Mouse (Mus musculus) E14TG2a.4 (cell line): ENCODE measurements at regions not wholly inside any gene's neighbourhood (a gene's known extent, or its start where the extent isn't known, plus 50 kb on each side); places are given as distances from the start of the nearest gene placed in this dataset.
A peak's percentile ranks its signal among the peaks of the same experiment; 100 is the strongest.

Experiments used
- H3K27me3 ChIP-seq: 2 replicates; pipeline ENCODE4 v1.6.1; 2014; ENCODE audit warnings: low read length, control low read depth; ENCODE audit not compliant: insufficient read depth
- H3K36me3 ChIP-seq: 2 replicates; pipeline ENCODE4 v1.6.1; 2014; ENCODE audit warnings: low read length, control low read depth; ENCODE audit not compliant: insufficient read depth
- H3K4me1 ChIP-seq: replicated peaks from 2 replicates; pipeline ENCODE4 v1.6.1; 2014; ENCODE audit warnings: low read depth, low read length, control low read depth
- H3K4me3 ChIP-seq: replicated peaks from 2 replicates; pipeline ENCODE4 v1.5.1; 2014; ENCODE audit warnings: mild to moderate bottlenecking, low read length
- H3K9me3 ChIP-seq: 2 replicates; pipeline ENCODE4 v1.6.1; 2014; ENCODE audit warnings: low read length, control low read depth
- CTCF ChIP-seq: conservative IDR thresholded peaks from 2 replicates; pipeline ENCODE4 v1.5.1; 2014; ENCODE audit warnings: low read length
- NANOG ChIP-seq: IDR thresholded peaks from 2 replicates; pipeline ENCODE4 v1.6.1; 2014; ENCODE audit warnings: borderline replicate concordance, low read length, mixed read lengths
- POU5F1 ChIP-seq: IDR thresholded peaks from 2 replicates; pipeline ENCODE4 v1.6.1; 2014; ENCODE audit warnings: low read length, borderline replicate concordance

- Histone ChIP-seq H3K27me3 (no peaks in the 10 kb centered on the region), H3K9me3 (peaks cover 98% of the 10 kb centered on the region), H3K36me3 (peaks cover 4% of the 10 kb centered on the region; the same call in 1 of the 2 replicates), H3K4me1 (no peaks in the 10 kb centered on the region), H3K4me3 (peak overlapping the region; percentile 35; the same call in 1 of the 2 replicates)
- TF ChIP-seq CTCF (no peak), NANOG (no peak), POU5F1 (no peak)
Measured at GRCm38 (mm10) chr11:20418141-20418540, 85.6 kb upstream of the Slc1a4 start.

GRCm38 (mm10) chr11:20420876-20421275 is 88.4 kb upstream of the Slc1a4 start:
- Histone ChIP-seq H3K9me3 (peaks cover 96% of the 10 kb centered on the region), H3K27me3 (no peaks in the 10 kb centered on the region), H3K4me1 (no peaks in the 10 kb centered on the region), H3K4me3 (no peak overlapping the region), H3K36me3 (peaks cover 4% of the 10 kb centered on the region; the same call in 1 of the 2 replicates)
- TF ChIP-seq POU5F1 (no peak), NANOG (no peak), CTCF (no peak)

GRCm38 (mm10) chr11:20436057-20436456 is 103.5 kb upstream of the Slc1a4 start:
- peaks cover 10% of the 10 kb centered on the region for H3K9me3 ChIP-seq
- no peaks in the 10 kb centered on the region for H3K36me3 ChIP-seq
- no peak overlapping the region for H3K4me3 ChIP-seq
- no peaks in the 10 kb centered on the region for H3K4me1 ChIP-seq
- TF ChIP-seq POU5F1 (no peak), CTCF (no peak), NANOG (no peak)
- H3K27me3 ChIP-seq: peaks cover 8% of the 10 kb centered on the region

DNA sequence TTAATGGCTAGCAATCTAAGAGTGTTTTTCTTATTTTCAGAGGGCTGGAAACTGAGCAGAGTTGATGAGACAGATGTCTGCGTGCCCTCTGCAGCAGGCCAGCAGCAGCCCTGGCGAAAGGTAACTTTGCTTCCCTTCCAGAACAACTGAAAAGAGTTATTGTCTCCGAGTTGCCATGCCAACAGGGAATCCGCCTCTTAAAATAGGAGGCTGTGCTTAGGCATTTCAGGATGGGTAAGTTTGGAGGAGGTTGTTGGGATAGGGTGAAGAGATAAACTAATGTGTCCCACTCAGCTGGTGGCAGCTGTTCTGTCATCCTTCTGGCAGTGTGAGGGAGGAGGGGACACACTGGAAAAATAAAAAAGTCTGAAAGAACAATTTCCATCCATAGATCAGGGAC is 100.6 kb upstream of the Sertad2 start:
- Histone ChIP-seq H3K36me3 (no peaks in the 10 kb centered on the region), H3K9me3 (peaks cover 3% of the 10 kb centered on the region), H3K27me3 (peaks cover 3% of the 10 kb centered on the region; the same call in 1 of the 2 replicates), H3K4me3 (no peak overlapping the region), H3K4me1 (peaks cover 25% of the 10 kb centered on the region)
- TF ChIP-seq NANOG (no peak), CTCF (no peak), POU5F1 (no peak)

DNA sequence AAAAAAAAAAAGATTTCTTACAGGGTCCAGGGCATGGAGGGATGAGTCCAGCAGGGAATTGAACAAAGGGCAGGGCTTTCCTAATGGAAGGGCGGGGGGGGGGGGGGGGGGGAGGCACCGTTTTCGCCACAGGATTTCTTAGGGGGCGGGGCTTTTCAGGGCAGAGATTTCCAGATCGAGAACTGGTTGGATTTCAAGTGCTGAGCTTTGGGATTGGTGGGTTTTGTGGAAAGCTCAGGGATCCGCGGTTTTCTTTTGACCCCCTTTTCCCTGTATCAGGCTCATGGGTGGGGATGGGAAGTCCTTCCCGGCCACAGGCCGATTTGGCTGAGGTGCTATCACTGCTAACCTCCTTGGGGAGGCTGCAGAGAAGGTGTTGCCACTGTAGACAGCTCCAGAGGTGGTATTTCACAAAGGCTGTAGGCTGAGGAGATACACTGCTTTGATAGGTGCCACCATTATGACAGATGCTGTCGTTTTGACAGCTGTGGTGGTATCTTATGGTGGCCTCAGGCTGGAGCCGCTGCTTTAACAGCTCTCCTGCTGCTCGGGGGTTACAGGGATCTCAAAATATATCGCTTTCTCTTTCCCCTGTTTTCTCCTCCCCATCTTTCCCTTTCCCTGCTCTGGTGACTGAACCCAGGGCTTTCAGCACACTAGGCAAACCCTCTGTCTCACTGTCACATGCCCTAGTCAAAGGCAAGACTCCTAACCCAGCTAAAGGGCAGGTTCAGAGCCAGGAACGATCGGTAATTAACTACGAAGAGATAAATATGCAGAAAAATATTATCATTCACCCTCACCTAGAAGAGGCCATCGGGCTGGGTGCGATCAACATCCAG is 97.8 kb upstream of the Sertad2 start:
- peaks cover 36% of the 10 kb centered on the region for H3K4me1 ChIP-seq
- 0 out of 2 replicates have a peak overlapping the region, but pooled peaks have one; percentile 21 for H3K4me3 ChIP-seq
- H3K9me3 ChIP-seq: peaks cover 10% of the 10 kb centered on the region
- no peak for TF ChIP-seq CTCF
- TF ChIP-seq POU5F1: no peak
- TF ChIP-seq NANOG: no peak
- H3K36me3 ChIP-seq: no peaks in the 10 kb centered on the region
- no peaks in the 10 kb centered on the region; the same call in 1 of the 2 replicates for H3K27me3 ChIP-seq

DNA sequence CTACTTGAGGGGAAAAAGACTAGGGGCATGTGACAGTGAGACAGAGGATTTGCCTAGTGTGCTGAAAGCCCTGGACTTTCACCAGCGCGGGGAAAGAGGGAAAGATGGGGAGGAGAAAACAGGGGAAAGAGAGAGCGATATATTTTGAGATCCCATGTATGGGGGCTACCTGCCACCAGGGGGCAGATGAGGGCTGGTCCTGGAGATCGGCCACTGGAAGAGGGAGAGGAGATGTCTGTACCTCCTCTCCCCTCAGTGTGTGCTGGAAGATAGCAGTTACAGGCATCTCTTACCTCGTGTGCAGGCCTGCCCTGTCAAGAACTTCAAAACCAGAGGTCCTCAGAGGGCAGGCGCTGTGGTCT is 97.2 kb upstream of the Sertad2 start:
- Histone ChIP-seq H3K36me3 (no peaks in the 10 kb centered on the region), H3K4me3 (peak overlapping the region; percentile 37; the same call in 1 of the 2 replicates), H3K27me3 (no peaks in the 10 kb centered on the region), H3K9me3 (peaks cover 10% of the 10 kb centered on the region), H3K4me1 (peaks cover 42% of the 10 kb centered on the region)
- no peak for TF ChIP-seq NANOG
- TF ChIP-seq POU5F1: no peak
- peak; percentile 65 for TF ChIP-seq CTCF

GRCm38 (mm10) chr11:20452901-20453300 is 90.2 kb upstream of the Sertad2 start:
- Histone ChIP-seq H3K27me3 (peaks cover 39% of the 10 kb centered on the region), H3K4me1 (peaks cover 48% of the 10 kb centered on the region), H3K36me3 (no peaks in the 10 kb centered on the region), H3K4me3 (no peak overlapping the region), H3K9me3 (peaks cover 11% of the 10 kb centered on the region)
- no peak for TF ChIP-seq NANOG
- TF ChIP-seq CTCF: no peak
- no peak for TF ChIP-seq POU5F1

GRCm38 (mm10) chr11:20453786-20454185 is 89.3 kb upstream of the Sertad2 start:
- peaks cover 56% of the 10 kb centered on the region for H3K4me1 ChIP-seq
- H3K4me3 ChIP-seq: no peak overlapping the region
- H3K9me3 ChIP-seq: peaks cover 8% of the 10 kb centered on the region; the same call in 1 of the 2 replicates
- H3K36me3 ChIP-seq: no peaks in the 10 kb centered on the region
- TF ChIP-seq POU5F1 (no peak), CTCF (no peak), NANOG (no peak)
- peaks cover 39% of the 10 kb centered on the region for H3K27me3 ChIP-seq
